Mouse (Mus musculus) liver, embryonic 13.5 days (tissue): Measurements from ENCODE around the gene L1td1. TPM values are rescaled to one million over a fixed set of nuclear protein-coding genes. Genes with fewer than 3 reads are reported as not detected.

Source experiments
- ATAC-seq: fragments of 200-750 bp; cut with Nextera tagmentation; 2 replicates; pipeline ENCODE4 v1.8.0; 2017; ENCODE audit warnings: low read depth, mild to moderate bottlenecking, moderate number of reproducible peaks, moderate library complexity
- DNase-seq: peaks from one replicate; pipeline ENCODE4 v3.0.0; 2022
- H3K27ac ChIP-seq: fragments of 300-500 bp; sonication (generic); 2 replicates; pipeline ENCODE4 v1.5.1; 2015; ENCODE audit warnings: moderate library complexity, mild to moderate bottlenecking, inconsistent platforms
- H3K27me3 ChIP-seq: fragments of 300-500 bp; sonication (generic); 2 replicates; pipeline ENCODE4 v1.6.1; 2015; ENCODE audit warnings: mild to moderate bottlenecking, inconsistent platforms
- H3K36me3 ChIP-seq: fragments of 300-500 bp; sonication (generic); 2 replicates; pipeline ENCODE4 v1.6.1; 2015; ENCODE audit warnings: mild to moderate bottlenecking, inconsistent platforms
- H3K4me1 ChIP-seq: fragments of 300-500 bp; sonication (generic); replicated peaks from 2 replicates; pipeline ENCODE4 v1.6.1; 2015; ENCODE audit warnings: inconsistent platforms
- H3K4me2 ChIP-seq: fragments of 300-500 bp; sonication (generic); 2 replicates; pipeline ENCODE4 v1.6.1; 2015; ENCODE audit warnings: inconsistent platforms, mild to moderate bottlenecking, moderate library complexity
- H3K4me3 ChIP-seq: fragments of 300-500 bp; sonication (generic); replicated peaks from 2 replicates; pipeline ENCODE4 v1.5.1; 2015; ENCODE audit warnings: mild to moderate bottlenecking, inconsistent platforms
- H3K9ac ChIP-seq: fragments of 300-500 bp; sonication (generic); 2 replicates; pipeline ENCODE4 v1.6.1; 2015; ENCODE audit warnings: mild to moderate bottlenecking, inconsistent platforms
- H3K9me3 ChIP-seq: fragments of 300-500 bp; sonication (generic); replicated peaks from 2 replicates; pipeline ENCODE4 v1.6.1; 2016; ENCODE audit warnings: inconsistent platforms
- WGBS: fragments of 180-500 bp; shearing (Covaris S2); methylation state at CpG from one replicate; pipeline ENCODE4 v1.1.7; 2015; ENCODE audit not compliant: insufficient replicate concordance; 5-methylcytosine and 5-hydroxymethylcytosine counted together
- polyA plus RNA-seq: library from polyadenylated mRNA; unstranded; fragments of >200 nt; fragmentation: Nextera tagmentation; extraction: Ambion mirVana; gene quantifications from 2 replicates; pipeline ENCODE4 v1.2.1, GENCODE M21; 2015

Gene L1td1
- polyA plus RNA-seq: not detected in 2 replicates

DNA sequence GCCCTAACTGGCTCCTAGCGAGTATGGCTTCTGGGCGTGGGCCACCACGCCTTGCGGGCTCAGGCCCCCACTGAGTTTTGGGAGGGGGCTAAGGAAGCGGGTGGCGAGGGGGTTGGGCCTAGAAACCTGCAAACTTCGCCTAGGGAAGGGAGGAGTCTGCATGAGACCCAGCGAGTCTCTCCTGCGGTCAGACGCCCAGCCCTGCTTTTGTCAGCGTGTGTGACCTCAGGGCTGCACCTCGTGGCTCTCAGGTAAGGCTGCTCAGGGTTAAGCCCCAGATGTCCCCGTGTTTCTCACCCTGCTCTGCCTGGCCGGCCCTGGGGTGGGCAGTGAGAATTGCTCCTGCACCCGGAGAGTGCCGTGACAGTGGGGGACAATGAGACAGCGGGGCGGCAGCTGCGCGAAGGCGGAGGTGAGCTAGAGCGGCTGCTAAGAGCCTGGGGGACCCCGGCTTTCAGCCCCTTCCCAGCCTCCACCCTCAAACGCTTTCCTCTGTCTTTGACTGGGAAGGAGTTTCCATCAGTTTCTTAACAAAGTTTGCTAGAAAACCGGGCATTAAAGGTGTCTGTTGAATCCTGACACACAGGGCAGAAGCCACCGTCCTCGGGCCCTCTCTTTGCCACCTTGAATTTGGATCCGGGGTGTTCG is at the start of gene L1td1:
Gene L1td1, plus strand, starts transcription at position 145 of the 648 bp plus-strand sequence.
- Histone ChIP-seq H3K4me2 (peak within 1 kb of the TSS; percentile 52), H3K9ac (no peak within 1 kb of the TSS), H3K4me3 (peak within 1 kb of the TSS; percentile 25), H3K36me3 (no peaks in the 10 kb centered on the region), H3K9me3 (no peaks in the 10 kb centered on the region), H3K27me3 (peaks cover 34% of the 10 kb centered on the region), H3K27ac (no peak within 1 kb of the TSS), H3K4me1 (peaks cover 4% of the 10 kb centered on the region; the same call in 1 of the 2 replicates)
- no peak for ATAC-seq
- DNase-seq: no peak
- 2% methylated on average over 29 of the region's 29 CpGs for WGBS

DNA sequence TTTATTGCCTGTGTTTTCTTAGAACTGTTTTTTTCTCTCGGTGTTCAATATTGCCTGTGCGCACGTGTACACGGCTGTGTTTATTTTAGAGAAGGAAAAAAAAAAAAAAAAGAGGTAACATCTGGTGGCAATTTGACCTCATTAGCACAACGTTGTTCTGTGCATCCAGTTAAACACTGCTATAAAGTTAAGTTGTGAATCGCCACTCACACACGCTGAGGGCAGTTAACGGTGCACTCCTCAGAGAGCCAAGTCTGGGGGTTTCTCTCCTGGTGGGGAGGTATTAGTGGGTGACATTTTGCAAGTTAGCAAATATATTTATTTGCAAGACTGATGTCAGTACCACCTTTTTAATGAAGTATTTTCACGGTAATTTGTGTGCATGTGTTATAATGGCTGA is 49.0 kb upstream of the L1td1 start:
- Histone ChIP-seq H3K4me1 (no peaks in the 10 kb centered on the region), H3K4me3 (no peak overlapping the region), H3K27ac (no peak overlapping the region), H3K9me3 (no peaks in the 10 kb centered on the region), H3K9ac (no peak overlapping the region), H3K4me2 (no peak overlapping the region), H3K36me3 (no peaks in the 10 kb centered on the region), H3K27me3 (no peaks in the 10 kb centered on the region)
- ATAC-seq: no peak
- WGBS: 68% methylated on average over 9 of the region's 9 CpGs
- DNase-seq: no peak

- H3K4me3 ChIP-seq: no peak overlapping the region
- H3K9ac ChIP-seq: no peak overlapping the region
- no peaks in the 10 kb centered on the region for H3K9me3 ChIP-seq
- ATAC-seq (no peak), DNase-seq (no peak)
- no peaks in the 10 kb centered on the region for H3K4me1 ChIP-seq
- no peak overlapping the region for H3K27ac ChIP-seq
- H3K36me3 ChIP-seq: no peaks in the 10 kb centered on the region
- no peak overlapping the region for H3K4me2 ChIP-seq
- WGBS: 73% methylated on average over 11 of the region's 11 CpGs
- H3K27me3 ChIP-seq: no peaks in the 10 kb centered on the region
These were observed 39.8 kb upstream of the L1td1 start for GRCm38 (mm10) chr4:98686678-98687267.

DNA sequence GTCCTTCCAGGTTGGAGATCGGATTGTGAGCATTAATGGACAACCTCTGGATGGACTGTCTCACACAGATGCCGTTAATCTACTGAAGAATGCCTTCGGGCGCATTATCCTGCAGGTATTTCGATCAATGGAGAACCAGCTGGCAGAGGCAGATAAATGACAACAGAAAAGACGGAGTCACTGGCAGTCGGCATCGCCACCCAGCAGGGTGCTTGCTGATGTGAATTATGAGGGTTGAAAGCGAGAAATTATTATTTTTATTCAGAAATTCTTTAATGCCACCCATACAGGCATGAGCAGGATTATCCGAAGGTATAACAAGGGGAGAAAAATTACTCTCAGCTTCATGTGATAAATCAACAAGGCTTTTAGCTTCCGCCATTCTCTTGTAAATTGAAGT is 38.4 kb upstream of the L1td1 start:
- 73% methylated on average over 11 of the region's 11 CpGs for WGBS
- no peak for DNase-seq
- Histone ChIP-seq H3K27ac (no peak overlapping the region), H3K27me3 (no peaks in the 10 kb centered on the region), H3K36me3 (no peaks in the 10 kb centered on the region), H3K4me3 (no peak overlapping the region), H3K4me1 (no peaks in the 10 kb centered on the region), H3K9me3 (no peaks in the 10 kb centered on the region), H3K4me2 (no peak overlapping the region), H3K9ac (no peak overlapping the region)
- ATAC-seq: no peak

GRCm38 (mm10) chr4:98688520-98688919 is 38.0 kb upstream of the L1td1 start:
- no peak overlapping the region for H3K27ac ChIP-seq
- ATAC-seq: no peak

GRCm38 (mm10) chr4:98689988-98690387 is 36.5 kb upstream of the L1td1 start:
- WGBS: 60% methylated on average over 1 of the region's 1 CpGs
- no peak for ATAC-seq
- Histone ChIP-seq H3K9me3 (no peaks in the 10 kb centered on the region), H3K4me3 (no peak overlapping the region), H3K36me3 (no peaks in the 10 kb centered on the region), H3K4me2 (no peak overlapping the region), H3K4me1 (no peaks in the 10 kb centered on the region), H3K27me3 (no peaks in the 10 kb centered on the region), H3K9ac (no peak overlapping the region), H3K27ac (no peak overlapping the region)
- no peak for DNase-seq

More at GRCm38 (mm10) chr4:98688520-98688919, 38.0 kb upstream of the L1td1 start:
- Histone ChIP-seq H3K36me3 (no peaks in the 10 kb centered on the region), H3K4me3 (no peak overlapping the region), H3K4me1 (no peaks in the 10 kb centered on the region), H3K4me2 (no peak overlapping the region), H3K9ac (no peak overlapping the region), H3K9me3 (no peaks in the 10 kb centered on the region), H3K27me3 (no peaks in the 10 kb centered on the region)
- DNase-seq: no peak
- WGBS: 69% methylated on average over 9 of the region's 9 CpGs

DNA sequence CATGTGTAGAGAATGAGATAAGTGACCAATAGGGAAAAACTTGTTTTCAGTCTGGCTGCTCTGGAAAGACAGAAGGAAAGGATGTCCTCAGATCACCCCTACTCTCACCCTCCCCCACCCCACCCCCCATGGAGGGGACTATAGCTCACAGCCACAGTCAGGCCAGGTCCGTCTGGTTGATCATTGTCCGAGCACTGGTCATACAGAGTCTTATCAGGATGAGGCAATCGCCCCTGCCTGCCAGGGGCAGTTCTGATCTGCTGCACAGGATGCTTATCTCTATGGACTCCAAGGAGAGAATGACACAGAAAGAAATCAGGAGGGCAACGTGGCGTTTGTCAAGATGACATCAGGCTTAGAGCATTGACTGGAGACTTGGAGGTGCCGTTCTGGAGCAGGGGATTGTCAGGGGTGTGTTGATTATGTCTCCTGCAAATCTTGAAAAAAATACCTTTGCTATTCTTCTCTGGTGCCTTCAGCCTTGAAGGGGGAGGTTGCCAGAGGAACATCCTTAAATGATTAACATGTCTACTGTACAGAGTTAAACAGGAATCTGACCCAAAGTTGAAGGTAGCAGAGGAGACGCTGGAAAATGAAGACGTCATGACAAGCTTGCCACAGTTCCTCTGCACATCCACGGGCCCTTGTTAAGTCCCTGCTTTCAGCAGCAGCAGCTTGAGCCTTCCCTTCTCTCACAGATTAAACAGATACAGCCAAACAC is 32.9 kb upstream of the L1td1 start:
- Histone ChIP-seq H3K4me2 (no peak overlapping the region), H3K36me3 (no peaks in the 10 kb centered on the region), H3K27ac (no peak overlapping the region), H3K27me3 (no peaks in the 10 kb centered on the region), H3K4me3 (no peak overlapping the region), H3K9me3 (no peaks in the 10 kb centered on the region), H3K4me1 (no peaks in the 10 kb centered on the region), H3K9ac (no peak overlapping the region)
- 30% methylated on average over 9 of the region's 9 CpGs for WGBS
- DNase-seq (no peak), ATAC-seq (peak; percentile 89)

DNA sequence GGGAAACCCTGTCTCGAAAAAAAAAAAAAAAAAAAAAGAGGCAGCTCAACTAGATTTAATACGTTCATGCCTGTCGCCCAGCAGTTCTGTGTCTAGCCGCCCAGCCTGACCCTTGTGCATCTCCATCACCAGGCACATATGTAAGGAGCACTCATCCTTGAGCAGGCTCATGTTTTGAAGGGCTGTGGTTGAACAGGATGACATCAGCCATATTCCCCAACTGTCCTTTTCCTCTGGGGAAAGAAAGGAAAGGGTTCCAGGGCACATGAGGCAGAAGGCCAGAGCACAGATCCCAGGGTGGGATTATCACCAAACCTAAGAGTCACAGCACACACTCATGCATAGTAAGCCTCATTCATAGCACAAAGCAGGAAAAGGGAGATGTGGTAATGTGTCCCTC is 28.6 kb upstream of the L1td1 start:
- no peak for ATAC-seq
- Histone ChIP-seq H3K9me3 (no peaks in the 10 kb centered on the region), H3K27me3 (no peaks in the 10 kb centered on the region), H3K4me1 (no peaks in the 10 kb centered on the region; the same call in 1 of the 2 replicates), H3K36me3 (no peaks in the 10 kb centered on the region), H3K4me3 (no peak overlapping the region), H3K4me2 (no peak overlapping the region), H3K9ac (no peak overlapping the region), H3K27ac (no peak overlapping the region)
- DNase-seq: no peak
- WGBS: 64% methylated on average over 4 of the region's 4 CpGs

DNA sequence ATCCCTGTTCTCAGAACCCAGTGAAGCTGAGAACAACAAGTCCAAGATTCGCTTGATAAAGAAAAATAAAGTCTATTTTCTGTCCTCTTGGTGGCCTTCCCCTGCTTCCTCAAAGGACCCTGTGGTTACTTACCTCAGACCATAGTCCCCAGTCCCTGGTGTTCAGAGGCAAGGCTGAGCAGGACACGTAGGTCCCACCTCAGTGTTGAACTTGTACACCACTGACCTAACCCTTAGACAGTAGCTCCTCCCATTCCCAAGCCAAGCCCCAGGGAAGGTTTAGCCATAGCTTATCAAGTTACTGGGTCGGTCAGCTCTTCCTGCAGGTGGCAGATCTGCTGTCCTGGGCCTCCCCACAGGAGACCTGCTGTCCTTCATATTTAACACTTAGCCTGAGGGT is 27.6 kb upstream of the L1td1 start:
- Histone ChIP-seq H3K4me2 (no peak overlapping the region), H3K36me3 (no peaks in the 10 kb centered on the region), H3K27ac (no peak overlapping the region), H3K4me3 (no peak overlapping the region), H3K4me1 (no peaks in the 10 kb centered on the region; the same call in 1 of the 2 replicates), H3K27me3 (no peaks in the 10 kb centered on the region), H3K9ac (no peak overlapping the region), H3K9me3 (no peaks in the 10 kb centered on the region)
- DNase-seq (no peak), ATAC-seq (no peak)
- WGBS: 18% methylated on average over 3 of the region's 3 CpGs

GRCm38 (mm10) chr4:98700156-98700555 is 26.4 kb upstream of the L1td1 start:
- H3K9me3 ChIP-seq: no peaks in the 10 kb centered on the region
- no peaks in the 10 kb centered on the region; the same call in 1 of the 2 replicates for H3K4me1 ChIP-seq
- 60% methylated on average over 3 of the region's 3 CpGs for WGBS
- H3K27me3 ChIP-seq: no peaks in the 10 kb centered on the region
- no peaks in the 10 kb centered on the region for H3K36me3 ChIP-seq
- no peak overlapping the region for H3K27ac ChIP-seq
- DNase-seq: no peak
- ATAC-seq: no peak
- no peak overlapping the region for H3K4me2 ChIP-seq
- H3K9ac ChIP-seq: no peak overlapping the region
- no peak overlapping the region for H3K4me3 ChIP-seq

- ATAC-seq: no peak
- Histone ChIP-seq H3K4me1 (no peaks in the 10 kb centered on the region; the same call in 1 of the 2 replicates), H3K27ac (no peak overlapping the region), H3K9me3 (no peaks in the 10 kb centered on the region), H3K27me3 (no peaks in the 10 kb centered on the region), H3K4me3 (no peak overlapping the region), H3K4me2 (no peak overlapping the region), H3K9ac (no peak overlapping the region), H3K36me3 (no peaks in the 10 kb centered on the region)
- 32% methylated on average over 12 of the region's 12 CpGs for WGBS
- DNase-seq: no peak
These were observed 24.2 kb upstream of the L1td1 start for GRCm38 (mm10) chr4:98702201-98702894.
